Mouse (Mus musculus) left cerebral cortex, adult 11 months (tissue): ENCODE measurements at regions not wholly inside any gene's neighbourhood (a gene's known extent, or its start where the extent isn't known, plus 50 kb on each side); places are given as distances from the start of the nearest gene placed in this dataset.
A peak's percentile ranks its signal among the peaks of the same experiment; 100 is the strongest.
"Not testable (repeated sequence)": the region's sequence is repeated elsewhere in the genome, so short reads cannot be mapped to it uniquely, and the experiment has no call there.

ENCODE experiments used
- DNase-seq: peaks from one replicate; pipeline ENCODE4 v3.0.0; 2022; ENCODE audit warnings: low spot score

GRCm38 (mm10) chr5:118464931-118465801, 95.3 kb upstream of the Med13l start:
- no peak for DNase-seq

DNA sequence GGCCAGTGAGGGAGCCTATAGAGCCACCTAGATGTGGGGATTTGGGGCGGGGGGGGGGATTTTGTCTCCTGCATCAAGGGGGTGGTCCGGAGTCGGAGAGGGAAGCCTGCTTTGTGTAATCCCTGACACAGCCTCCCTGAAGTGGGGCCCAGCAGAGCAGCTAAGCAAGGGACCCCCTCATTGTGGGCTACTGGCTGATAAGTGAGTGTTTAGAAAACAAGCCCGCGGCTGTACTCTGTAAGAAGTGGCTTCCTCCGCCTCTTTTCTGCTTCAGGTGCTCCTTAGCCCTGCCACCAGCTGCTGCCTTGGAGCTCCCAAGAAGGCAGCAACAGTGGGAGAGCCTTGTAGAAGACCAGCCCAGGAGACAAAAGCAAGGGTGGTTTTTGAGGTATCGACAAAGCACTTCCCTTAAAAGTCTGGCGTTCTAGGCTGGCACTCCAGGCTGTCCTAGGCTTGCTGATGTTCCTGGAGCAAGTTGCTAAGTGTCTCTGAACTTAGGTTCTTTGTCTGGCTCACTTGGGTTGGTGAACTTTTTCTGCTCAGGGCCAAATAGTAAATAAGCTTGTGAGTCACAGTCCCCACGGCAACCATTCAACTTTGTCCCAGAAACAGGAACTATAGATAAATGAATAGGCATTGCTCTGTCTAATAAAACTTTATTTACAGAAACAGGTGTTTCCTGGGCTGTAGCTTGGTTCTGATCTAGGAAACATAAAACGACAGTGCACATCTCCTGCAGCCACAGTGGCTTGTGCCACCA, 94.3 kb upstream of the Med13l start:
- no peak for DNase-seq

GRCm38 (mm10) chr5:118468739-118469138, 91.7 kb upstream of the Med13l start:
- no peak for DNase-seq

- DNase-seq, result no peak
Observed at GRCm38 (mm10) chr5:118471569-118471968, 88.9 kb upstream of the Med13l start.

DNA sequence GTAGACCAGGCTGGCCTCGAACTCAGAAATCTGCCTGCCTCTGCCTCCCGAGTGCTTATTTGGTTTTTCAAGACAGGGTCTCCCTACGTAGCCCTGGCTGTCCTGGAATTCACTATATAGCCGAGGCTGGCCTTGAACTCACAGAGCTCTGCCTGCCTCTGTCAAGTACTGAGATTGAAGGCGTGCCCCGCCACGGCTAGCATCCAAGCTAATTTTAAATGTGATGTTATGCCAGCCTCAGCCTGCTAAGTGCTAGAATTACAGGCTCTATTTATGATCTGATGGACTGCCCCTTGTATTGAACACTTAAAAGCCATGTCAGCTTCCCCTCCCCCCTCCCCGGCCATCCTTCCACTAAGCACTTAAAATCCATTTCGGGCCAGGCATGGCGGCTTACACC, 88.2 kb upstream of the Med13l start:
- no peak for DNase-seq

DNA sequence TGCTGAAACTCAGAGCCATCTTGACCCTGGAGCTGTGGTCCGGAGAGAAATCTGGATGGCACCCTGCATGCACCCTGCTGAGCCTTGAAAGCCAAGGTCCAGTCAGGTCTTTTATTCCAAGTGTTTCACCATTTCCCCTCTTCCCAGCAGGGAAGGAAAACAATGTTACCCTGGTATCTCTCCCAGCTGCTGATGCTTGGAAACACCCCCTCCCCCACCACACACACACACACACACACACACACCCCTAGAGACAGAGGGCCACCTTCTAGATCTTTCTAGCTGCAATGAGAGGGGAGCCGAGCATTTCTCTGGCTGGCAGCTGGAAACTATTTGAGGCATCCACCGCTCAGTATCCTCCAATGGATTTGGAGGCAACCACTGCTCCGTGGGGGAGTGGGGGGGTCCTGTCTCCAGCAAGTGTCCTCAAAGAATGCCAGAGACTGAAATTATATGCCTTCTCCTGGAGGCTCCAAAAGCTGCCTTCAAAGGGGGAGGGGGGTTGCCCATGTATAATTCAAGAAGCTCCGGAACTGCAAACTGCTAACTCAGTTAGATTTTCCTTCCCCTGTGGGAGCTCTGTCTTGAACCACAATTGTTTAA, 87.2 kb upstream of the Med13l start:
- DNase-seq, result no peak

GRCm38 (mm10) chr5:118476597-118476996, 83.9 kb upstream of the Med13l start:
- no peak for DNase-seq

GRCm38 (mm10) chr5:118477131-118478119, 83.1 kb upstream of the Med13l start:
- no peak for DNase-seq

DNA sequence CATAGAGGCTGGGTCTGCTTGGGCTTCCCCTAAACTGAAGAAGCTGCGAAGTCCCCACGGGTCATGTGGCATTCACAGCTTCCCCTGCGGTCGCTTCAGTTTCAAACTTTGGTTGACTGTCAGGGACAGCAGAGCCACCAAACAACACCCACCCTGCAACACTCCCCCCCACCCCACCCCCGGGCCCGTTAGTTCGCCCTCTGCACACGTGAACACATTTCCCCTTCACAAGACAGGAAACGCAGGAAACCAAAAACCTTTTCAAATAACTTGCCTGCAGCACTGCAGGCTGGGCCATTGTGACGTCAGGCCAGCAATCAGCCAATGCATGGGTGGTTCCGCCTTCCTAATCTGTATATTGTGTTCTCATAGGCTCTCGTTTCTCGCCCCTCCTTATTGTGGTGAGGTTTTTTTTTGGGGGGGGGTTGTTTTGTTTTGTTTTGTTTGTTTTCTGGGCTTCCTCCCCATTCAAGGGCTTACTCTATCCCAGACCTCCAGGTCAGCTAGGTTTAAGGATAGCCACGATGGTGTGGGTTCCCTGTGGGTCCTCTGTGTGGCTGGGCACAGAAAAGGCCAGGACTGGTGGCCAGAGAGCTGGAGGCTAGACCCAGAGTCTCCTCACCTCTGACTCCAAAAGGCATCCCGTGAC, 82.2 kb upstream of the Med13l start:
- DNase-seq, result peak; percentile 18

DNA sequence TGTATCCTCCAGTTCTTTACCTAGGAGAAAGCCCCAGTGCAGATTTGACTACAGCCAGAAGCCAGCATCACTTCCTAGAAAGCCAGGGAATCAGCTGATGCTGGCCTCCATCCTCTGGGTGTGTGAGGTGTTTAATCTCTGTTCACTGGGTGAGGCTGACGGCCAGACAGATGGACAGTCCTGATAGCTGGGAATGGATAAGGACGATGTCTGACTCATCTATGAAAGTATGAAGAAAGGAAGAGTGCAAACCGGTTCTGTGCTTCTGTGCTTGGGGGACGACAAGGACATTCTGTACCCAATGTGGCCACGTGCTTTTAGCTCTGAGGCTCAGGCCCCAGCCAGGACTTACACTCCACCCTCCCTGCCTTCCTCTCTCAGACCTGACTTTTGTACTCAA, 80.5 kb upstream of the Med13l start:
- DNase-seq, result no peak

GRCm38 (mm10) chr5:118480965-118481793, 79.3 kb upstream of the Med13l start:
- no peak for DNase-seq

GRCm38 (mm10) chr5:118481794-118482049, 78.8 kb upstream of the Med13l start:
- DNase-seq, result no peak

- DNase-seq, result no peak
Observed at GRCm38 (mm10) chr5:118482598-118482997, 77.9 kb upstream of the Med13l start.

DNA sequence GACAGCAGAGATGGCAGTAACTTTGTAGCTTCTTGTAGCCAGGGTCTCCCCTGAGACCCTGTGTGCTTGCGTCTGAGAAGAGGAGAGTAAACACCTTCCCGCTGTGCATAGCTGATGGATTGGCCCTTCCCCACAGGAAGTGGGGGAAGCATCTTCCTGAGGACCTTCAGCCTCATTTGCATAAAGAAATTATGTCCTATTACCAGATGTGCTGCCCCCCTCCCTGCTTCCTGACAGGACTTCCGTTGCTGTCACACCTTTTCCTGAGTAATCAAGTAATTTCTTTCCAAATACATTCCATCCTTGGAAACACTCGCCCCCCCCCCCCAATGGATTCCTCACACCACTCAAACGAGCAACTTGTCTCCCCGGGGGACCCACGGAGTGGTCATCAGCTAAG, 77.5 kb upstream of the Med13l start:
- DNase-seq, result no peak

DNA sequence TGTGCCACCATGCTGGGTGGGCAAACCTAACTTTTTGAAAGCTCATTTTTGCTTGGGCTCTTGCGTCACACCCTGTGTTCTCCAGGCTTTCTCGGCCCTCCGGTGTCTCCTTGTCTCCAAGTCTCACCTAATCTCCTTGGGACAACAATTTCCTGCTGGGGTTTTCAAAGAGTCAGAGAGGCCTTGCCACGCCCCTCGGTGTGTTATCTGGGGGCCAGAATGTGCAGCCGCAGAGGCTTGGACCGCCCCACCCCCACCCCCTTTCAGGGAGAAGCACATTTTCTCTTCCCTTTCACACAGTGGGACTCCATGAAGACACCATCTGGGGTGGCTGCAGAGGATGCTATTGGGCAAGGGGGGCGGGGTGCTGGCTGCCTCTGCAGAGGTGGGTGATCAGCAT, 76.9 kb upstream of the Med13l start:
- no peak for DNase-seq

- DNase-seq, result no peak
Observed at GRCm38 (mm10) chr5:118485191-118485590, 75.3 kb upstream of the Med13l start.

- DNase-seq, result not testable (repeated sequence)
Observed at GRCm38 (mm10) chr5:118492522-118492921, 68.0 kb upstream of the Med13l start.

GRCm38 (mm10) chr5:118494649-118495477, 65.6 kb upstream of the Med13l start:
- no peak for DNase-seq

- DNase-seq, result no peak
Observed at GRCm38 (mm10) chr5:118495478-118495760, 65.1 kb upstream of the Med13l start.

DNA sequence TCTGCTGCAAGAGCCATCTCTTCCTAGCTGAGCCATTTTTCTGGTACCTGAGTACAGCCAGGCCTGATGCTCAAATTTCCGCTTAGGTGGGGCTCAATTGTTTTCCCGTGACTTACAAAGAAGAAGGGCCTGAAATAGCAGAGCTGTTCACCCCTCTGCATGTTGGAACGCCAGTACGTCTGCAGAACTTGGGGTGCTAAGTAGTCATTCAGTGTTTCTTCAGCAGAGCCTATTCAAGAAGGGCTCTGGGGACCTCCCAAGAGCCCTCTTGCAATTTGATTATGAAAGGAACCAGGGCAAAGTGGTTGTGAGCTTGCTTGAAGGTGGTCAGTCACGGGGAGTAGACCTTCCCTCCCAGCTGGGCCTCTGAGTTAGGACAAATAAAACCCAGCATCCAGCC, 58.9 kb upstream of the Med13l start:
- DNase-seq, result no peak
